Mouse (Mus musculus): ENCODE measurements at regions not wholly inside any gene's neighbourhood (a gene's known extent, or its start where the extent isn't known, plus 50 kb on each side); places are given as distances from the start of the nearest gene placed in this dataset.

- DNase-seq (ENCODE audit: low read depth), result no peak
Measured at GRCm38 (mm10) chr9:67698796-67699195, 60.4 kb upstream of the C2cd4b start.

- DNase-seq (ENCODE audit: low read depth), result no peak
Measured at GRCm38 (mm10) chr9:67699846-67700579, 59.2 kb upstream of the C2cd4b start.

GRCm38 (mm10) chr9:67708246-67708960 lies 50.8 kb upstream of the C2cd4b start:
- no peak for DNase-seq (ENCODE audit: low read depth)

Data from NIH3T3 (cell line).